Mouse (Mus musculus): ENCODE results near the gene Vps53.

- TF ChIP-seq EP300 (IDR thresholded peaks at IDR 0.05; ENCODE audit: low read depth), result no peak
- no peak for TF ChIP-seq CTCF (IDR thresholded peaks at IDR 0.05; ENCODE audit: low read depth)
Observed at GRCm38 (mm10) chr11:76215011-76215410, 35.6 kb upstream of the Vps53 start.

Measured in liver, embryonic 14.5 days (tissue).